Mouse (Mus musculus): Measurements from ENCODE around the gene Tpbpa.
A peak's percentile ranks its signal among the peaks of the same experiment; 100 is the strongest.
"Not testable (repeated sequence)": the region's sequence is repeated elsewhere in the genome, so short reads cannot be mapped to it uniquely, and the experiment has no call there.

Gene Tpbpa

DNA sequence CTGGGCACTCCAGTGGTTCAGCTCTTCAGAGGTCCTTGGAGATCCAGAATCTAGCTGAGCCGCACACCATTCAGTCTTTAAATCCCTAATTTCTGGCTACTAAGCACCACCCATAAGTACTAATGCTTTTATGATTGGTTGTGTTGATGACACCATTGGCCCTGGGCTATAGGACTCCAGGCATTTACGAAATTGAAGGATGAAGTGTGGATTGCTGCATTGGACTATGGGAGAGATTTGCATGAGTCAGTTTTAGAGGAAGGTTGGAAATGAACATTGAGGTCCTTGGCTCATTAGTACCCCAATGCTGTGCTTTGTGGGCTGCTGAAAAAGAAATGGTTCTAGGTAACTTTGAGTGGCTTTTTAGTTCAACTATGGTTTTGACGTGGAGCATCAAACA is at the start of gene Tpbpa:
TSS of gene Tpbpa (minus strand) at position 101 of the 400 bp plus-strand sequence.
- DNase-seq (ENCODE audit: low spot score), result not testable (repeated sequence)

DNA sequence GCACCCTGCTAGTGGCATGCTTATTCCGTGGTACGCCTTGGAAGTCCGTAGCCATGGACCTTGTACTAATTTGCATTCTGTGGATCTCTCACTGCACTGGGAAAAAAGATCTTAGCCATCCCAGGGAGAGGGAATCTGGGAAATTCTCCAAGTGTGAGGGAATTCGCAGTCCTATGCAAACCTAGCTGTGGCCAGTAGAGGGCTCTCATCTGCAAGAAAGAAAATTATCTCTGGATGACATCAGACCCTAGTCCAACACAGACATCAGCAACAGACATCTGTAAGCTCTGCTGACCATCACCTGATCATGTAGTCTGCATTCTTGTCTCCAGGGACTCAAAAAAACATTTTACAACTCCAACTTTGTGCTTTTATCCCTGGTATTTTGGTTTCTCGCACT is 45.1 kb upstream of the Tpbpa start:
- not testable (repeated sequence) for DNase-seq (ENCODE audit: low spot score)

DNA sequence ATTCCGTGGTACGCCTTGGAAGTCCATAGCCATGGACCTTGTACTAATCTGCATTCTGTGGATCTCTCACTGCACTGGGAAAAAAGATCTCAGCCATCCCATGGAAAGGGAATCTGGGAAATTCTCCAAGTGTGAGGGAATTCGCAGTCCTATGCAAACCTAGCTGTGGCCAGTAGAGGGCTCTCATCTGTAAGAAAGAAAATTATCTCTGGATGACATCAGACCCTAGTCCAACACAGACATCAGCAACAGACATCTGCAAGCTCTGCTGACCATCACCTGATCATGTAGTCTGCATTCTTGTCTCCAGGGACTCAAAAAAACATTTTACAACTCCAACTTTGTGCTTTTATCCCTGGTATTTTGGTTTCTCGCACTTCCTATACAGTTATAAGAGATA is 30.5 kb upstream of the Tpbpa start:
- DNase-seq (ENCODE audit: low spot score), result not testable (repeated sequence)

DNA sequence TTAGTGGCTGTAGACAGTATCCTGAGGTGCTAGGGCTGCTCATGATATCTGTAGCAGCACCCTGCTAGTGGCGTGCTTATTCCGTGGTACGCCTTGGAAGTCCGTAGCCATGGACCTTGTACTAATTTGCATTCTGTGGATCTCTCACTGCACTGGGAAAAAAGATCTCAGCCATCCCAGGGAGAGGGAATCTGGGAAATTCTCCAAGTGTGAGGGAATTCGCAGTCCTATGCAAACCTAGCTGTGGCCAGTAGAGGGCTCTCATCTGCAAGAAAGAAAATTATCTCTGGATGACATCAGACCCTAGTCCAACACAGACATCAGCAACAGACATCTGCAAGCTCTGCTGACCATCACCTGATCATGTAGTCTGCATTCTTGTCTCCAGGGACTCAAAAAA is 22.2 kb upstream of the Tpbpa start:
- not testable (repeated sequence) for DNase-seq (ENCODE audit: low spot score)

DNA sequence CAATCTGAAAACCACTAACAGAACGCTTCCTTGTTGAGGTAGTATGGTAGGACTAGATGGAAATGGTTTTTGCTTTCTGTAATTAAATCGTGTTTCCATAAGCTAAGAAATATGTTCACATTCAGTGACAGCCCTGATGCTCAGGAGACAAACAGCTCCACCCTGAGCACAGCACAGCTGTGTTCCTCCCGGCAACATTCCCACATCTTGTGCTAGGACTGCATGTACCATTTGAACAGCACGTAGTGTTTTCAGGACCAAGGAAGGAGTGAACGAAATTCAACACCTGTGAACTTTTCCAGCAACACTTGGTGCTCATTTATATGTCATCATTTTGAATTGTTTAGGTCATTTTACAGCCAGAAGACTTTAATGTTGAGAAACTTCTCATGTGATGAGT is 19.9 kb upstream of the Tpbpa start:
- DNase-seq (ENCODE audit: low spot score), result no peak

DNA sequence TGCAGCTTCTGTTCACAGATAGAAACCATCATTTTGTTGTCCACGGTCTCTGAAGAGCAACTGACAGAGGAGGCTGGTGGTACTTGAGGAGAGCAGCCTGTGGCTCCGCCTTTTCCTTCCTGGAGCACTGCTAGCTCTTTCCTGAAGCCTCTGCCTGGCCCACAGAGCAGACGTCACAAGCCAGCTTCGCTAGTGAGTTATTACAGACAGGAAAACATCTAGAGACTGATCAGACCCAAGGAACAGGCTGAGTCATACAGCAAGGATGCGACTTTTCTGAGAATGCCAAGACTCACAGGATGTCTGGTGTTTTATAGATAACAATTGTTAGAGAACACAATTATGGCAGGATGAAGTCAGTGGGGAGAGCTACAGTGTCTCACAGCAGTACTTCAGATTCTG is 5.3 kb downstream of the Tpbpa start, which contains the start of the genes Gm49391 and Ctla2a:
TSS of gene Gm49391 (minus strand) at position 72 of the 402 bp plus-strand sequence.
TSS of gene Ctla2a (minus strand) at position 126 of the 402 bp plus-strand sequence.
- no peak for DNase-seq (ENCODE audit: low spot score)

DNA sequence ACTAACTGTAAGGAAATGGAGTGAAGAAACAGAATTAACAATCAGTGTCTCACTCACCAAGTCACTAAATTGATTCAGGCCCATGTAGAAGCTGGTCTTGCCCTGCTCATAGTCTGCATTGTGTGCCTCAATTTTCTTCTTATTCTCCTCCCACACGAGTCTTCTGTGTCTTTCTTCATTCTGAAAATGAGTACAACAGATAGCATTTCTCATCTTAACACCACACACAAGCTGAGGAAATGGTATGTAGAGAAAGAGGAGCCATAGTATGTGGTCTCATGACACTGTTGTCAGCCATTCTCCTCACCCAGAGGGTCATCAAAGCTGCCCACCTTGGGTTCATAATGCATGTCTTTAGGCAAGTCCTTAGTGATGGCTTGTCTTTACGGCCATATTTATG is 6.3 kb downstream of the Tpbpa start, which contains the start of gene Gm49393:
TSS of gene Gm49393 (minus strand) at position 101 of the 400 bp plus-strand sequence.
- DNase-seq (ENCODE audit: low spot score), result not testable (repeated sequence)

DNA sequence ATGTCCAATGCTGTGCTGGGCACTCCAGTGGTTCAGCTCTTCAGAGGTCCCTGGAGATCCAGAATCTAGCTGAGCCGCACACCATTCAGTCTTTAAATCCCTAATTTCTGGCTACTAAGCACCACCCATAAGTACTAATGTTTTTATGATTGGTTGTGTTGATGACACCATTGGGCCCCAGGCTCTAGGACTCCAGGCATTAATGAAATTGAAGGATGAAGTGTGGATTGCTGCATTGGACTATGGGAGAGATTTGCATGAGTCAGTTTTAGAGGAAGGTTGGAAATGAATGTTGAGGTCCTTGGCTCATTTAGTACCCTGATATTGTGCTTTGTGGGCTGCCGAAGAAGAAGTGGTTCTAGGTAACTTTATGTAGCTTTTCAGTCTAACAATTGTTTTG is 37.0 kb downstream of the Tpbpa start, which contains the start of gene Tpbpb:
TSS of gene Tpbpb (minus strand) at position 101 of the 400 bp plus-strand sequence.
- DNase-seq (ENCODE audit: low spot score), result not testable (repeated sequence)

DNA sequence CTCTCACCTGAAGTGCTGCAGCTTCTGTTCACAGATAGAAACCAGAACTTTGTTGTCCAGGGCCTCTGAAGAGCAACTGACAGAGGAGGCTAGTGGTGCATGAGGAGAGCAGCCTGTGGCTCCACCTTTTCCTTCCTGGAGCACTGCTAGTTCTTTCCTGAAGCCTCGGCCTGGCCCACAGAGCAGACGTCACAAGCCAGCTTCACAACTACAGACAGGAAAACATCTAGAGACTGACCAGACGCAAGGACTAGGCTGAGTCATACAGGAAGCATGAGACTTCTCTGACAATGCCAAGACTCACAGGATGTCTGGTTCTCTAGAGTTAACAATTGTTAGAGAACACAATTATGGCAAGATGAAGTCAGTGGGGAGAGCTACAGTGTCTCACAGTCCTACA is 44.5 kb downstream of the Tpbpa start, which contains the start of gene Ctla2b:
TSS of gene Ctla2b (minus strand) at position 120 of the 400 bp plus-strand sequence.
- peak; percentile 5 for DNase-seq (ENCODE audit: low spot score)

DNA sequence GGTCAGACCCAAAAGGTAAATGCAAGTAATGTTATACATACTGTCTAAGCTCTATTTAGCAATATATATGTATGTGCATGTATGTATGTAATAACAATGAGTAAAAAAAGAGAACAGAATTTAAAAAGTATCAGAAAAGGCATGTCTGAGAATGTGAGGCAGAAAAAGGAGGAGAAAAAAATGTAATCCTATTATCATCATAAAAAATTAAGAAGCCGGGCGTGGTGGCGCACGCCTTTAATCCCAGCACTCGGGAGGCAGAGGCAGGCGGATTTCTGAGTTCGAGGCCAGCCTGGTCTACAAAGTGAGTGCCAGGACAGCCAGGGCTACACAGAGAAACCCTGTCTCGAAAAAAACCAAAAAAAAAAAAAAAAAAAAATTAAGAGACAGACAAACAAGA is 45.0 kb downstream of the Tpbpa start, which contains the start of gene Gm49392:
TSS of gene Gm49392 (minus strand) at position 101 of the 400 bp plus-strand sequence.
- not testable (repeated sequence) for DNase-seq (ENCODE audit: low spot score)

DNA sequence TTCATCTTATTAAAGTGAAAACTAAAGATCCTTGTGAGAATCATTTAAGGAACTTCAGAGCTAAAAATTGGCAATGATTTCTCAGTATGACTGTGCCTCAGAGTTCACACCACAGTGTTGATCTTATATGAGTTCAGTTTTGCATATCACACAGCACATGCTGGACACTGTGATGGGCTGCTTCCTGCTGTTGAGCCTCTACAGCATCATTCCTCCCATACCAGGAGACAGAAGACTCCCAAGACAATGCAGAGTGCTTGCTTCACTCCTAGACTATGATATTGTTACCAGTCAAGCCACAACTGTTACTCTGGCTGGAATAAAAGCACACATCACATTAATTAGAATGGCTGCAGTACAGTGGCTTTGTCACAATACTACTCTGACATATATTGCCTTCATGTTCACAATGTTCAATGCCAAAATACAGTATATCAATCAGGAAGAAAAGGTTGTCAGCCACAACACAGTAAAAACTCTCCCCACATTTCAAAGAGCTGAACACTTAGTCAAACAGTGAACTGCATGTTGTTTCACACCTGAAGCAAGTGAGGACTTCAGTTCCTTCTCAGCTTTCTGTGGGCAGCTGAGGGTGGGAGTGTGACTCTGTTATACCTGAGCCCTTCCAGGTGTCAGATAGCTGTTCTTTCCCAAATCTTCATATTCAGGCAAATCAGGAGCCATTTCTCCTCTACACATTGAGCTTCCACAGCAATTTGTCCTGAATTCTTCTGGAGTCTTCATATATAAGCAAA is 46.2 kb downstream of the Tpbpa start:
- no peak for DNase-seq (ENCODE audit: low spot score)

DNA sequence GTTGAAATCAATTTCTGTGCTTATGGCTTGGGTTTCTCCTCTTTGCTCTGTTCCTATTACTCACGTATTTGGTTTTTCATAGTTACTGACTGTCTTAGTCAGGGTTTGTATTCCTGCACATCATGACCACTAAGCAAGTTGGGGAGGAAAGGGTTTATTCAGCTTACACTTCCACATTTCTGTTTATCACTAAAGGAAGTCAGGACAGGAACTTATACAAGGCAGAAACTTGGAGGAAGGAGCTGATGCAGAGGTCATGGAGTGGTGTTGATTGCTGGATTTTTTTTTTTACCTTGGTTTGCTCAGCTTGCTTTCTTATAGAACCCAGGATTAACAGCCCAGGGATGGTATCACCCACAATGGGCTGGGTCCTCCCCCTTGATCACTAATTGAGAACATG is 49.5 kb downstream of the Tpbpa start:
- DNase-seq (ENCODE audit: low spot score), result no peak

All from layer of hippocampus, adult 11-12 months (tissue).